ENCODE assay signal across 12 mouse cellular contexts in genomic region chr5:24984157-24984556, GRCm38 (mm10).
DNase-seq lines count a peak whose midpoint lies in the region; ATAC-seq and TF ChIP-seq lines count a peak whose summit lies in the region.
"Had no signal": no experiment of that assay in that cellular context is flagged by ENCODE, and none has a peak within 500 bp of the region (broad histone marks: within the 10 kb centered on the region; RNA-seq: fewer than 3 reads in every experiment).

No protein-coding gene starts in this region.

- 0 out of 2 replicates have a peak overlapping the region, but pooled peaks have one; percentile 12 for H3K9ac ChIP-seq in heart, postnatal 0 days (replicated peaks; ENCODE audit: low read depth, low read length)
- no peak overlapping the region for H3K9ac ChIP-seq in heart, adult 2 months (ENCODE audit: low read depth, low read length)
- no peak overlapping the region for H3K9ac ChIP-seq in midbrain, embryonic 14.5 days (replicated peaks; ENCODE audit: low read length)
- H3K9ac ChIP-seq in midbrain, embryonic 13.5 days (replicated peaks) = no peak overlapping the region
- no peak overlapping the region for H3K9ac ChIP-seq in midbrain, postnatal 0 days (replicated peaks; ENCODE audit: low read length, poor library complexity, severe bottlenecking)
- no peak overlapping the region for H3K9ac ChIP-seq in intestine, embryonic 15.5 days
- H3K9ac ChIP-seq: limb, embryonic 12.5 days; liver, embryonic 12.5 days; neural tube, embryonic 15.5 days had no signal

- peak overlapping the region; percentile 87 for H3K27ac ChIP-seq in heart, embryonic 10.5 days
- H3K27ac ChIP-seq in heart, postnatal 0 days (ENCODE audit: low read depth) = peak overlapping the region; percentile 93
- H3K27ac ChIP-seq in heart, adult 2 months = no peak overlapping the region
- H3K27ac ChIP-seq in midbrain, embryonic 14.5 days (replicated peaks; ENCODE audit: low read depth, low read length) = 0 out of 2 replicates have a peak overlapping the region, but pooled peaks have one; percentile 92
- no peak overlapping the region for H3K27ac ChIP-seq in midbrain, embryonic 13.5 days
- peak overlapping the region; percentile 96; the same call in 1 of the 2 replicates for H3K27ac ChIP-seq in midbrain, postnatal 0 days (ENCODE audit: low read depth, low read length)
- H3K27ac ChIP-seq in intestine, embryonic 15.5 days = no peak overlapping the region
- H3K27ac ChIP-seq: limb, embryonic 12.5 days; liver, embryonic 12.5 days had no signal

- H3K9me3 ChIP-seq in heart, embryonic 10.5 days = no peaks in the 10 kb centered on the region
- no peaks in the 10 kb centered on the region for H3K9me3 ChIP-seq in heart, postnatal 0 days (replicated peaks; ENCODE audit: control insufficient read depth, low read length)
- H3K9me3 ChIP-seq in midbrain, embryonic 14.5 days (ENCODE audit: control insufficient read depth, low read length) = no peaks in the 10 kb centered on the region
- H3K9me3 ChIP-seq in midbrain, embryonic 13.5 days = no peaks in the 10 kb centered on the region
- no peaks in the 10 kb centered on the region for H3K9me3 ChIP-seq in midbrain, postnatal 0 days (ENCODE audit: low read length)
- H3K9me3 ChIP-seq in intestine, embryonic 15.5 days = no peaks in the 10 kb centered on the region
- H3K9me3 ChIP-seq: limb, embryonic 12.5 days; liver, embryonic 12.5 days; neural tube, embryonic 15.5 days had no signal

- TF ChIP-seq EP300 in heart, postnatal 0 days (IDR thresholded peaks at IDR 0.05; ENCODE audit: low read depth) = no peak
- TF ChIP-seq EP300 in heart, adult 2 months (IDR thresholded peaks at IDR 0.05; ENCODE audit: insufficient read depth, low read depth, low read length) = no peak

- ATAC-seq in heart, postnatal 0 days (ENCODE audit: insufficient read depth, low read depth) = no peak
- ATAC-seq in midbrain, embryonic 14.5 days (ENCODE audit: low FRiP score, low TSS enrichment) = no peak
- no peak for ATAC-seq in midbrain, embryonic 13.5 days
- no peak for ATAC-seq in midbrain, postnatal 0 days (ENCODE audit: low FRiP score)
- ATAC-seq in intestine, embryonic 15.5 days = no peak
- ATAC-seq: inflammation-experienced regulatory T-cells, adult 6 months; liver, embryonic 12.5 days had no signal

- no peak overlapping the region for H3K4me3 ChIP-seq in heart, embryonic 10.5 days
- no peak overlapping the region for H3K4me3 ChIP-seq in heart, postnatal 0 days (ENCODE audit: low read depth, low read length)
- no peak overlapping the region for H3K4me3 ChIP-seq in heart, adult 2 months
- H3K4me3 ChIP-seq in midbrain, embryonic 14.5 days (replicated peaks; ENCODE audit: low read depth, low read length) = no peak overlapping the region
- H3K4me3 ChIP-seq in midbrain, embryonic 13.5 days (replicated peaks) = no peak overlapping the region
- H3K4me3 ChIP-seq in midbrain, postnatal 0 days (ENCODE audit: low read depth, low read length) = no peak overlapping the region
- no peak overlapping the region for H3K4me3 ChIP-seq in intestine, embryonic 15.5 days (replicated peaks)
- H3K4me3 ChIP-seq: limb, embryonic 12.5 days; liver, embryonic 12.5 days; neural tube, embryonic 15.5 days had no signal

- no peak for TF ChIP-seq POLR2A in heart, adult 2 months (IDR thresholded peaks at IDR 0.05; ENCODE audit: insufficient read depth, low read depth, low read length)

- no peaks in the 10 kb centered on the region for H3K79me2 ChIP-seq in heart, adult 2 months (replicated peaks; ENCODE audit: control insufficient read depth, insufficient read depth, low read length)

- no peak for TF ChIP-seq CTCF in heart, postnatal 0 days (IDR thresholded peaks at IDR 0.05; ENCODE audit: low read depth)
- no peak for TF ChIP-seq CTCF in heart, adult 2 months (IDR thresholded peaks at IDR 0.05)
- TF ChIP-seq CTCF in midbrain, postnatal 0 days (IDR thresholded peaks at IDR 0.05) = no peak

- no peaks in the 10 kb centered on the region for H3K27me3 ChIP-seq in heart, embryonic 10.5 days (ENCODE audit: insufficient read depth, poor library complexity, severe bottlenecking)
- H3K27me3 ChIP-seq in heart, postnatal 0 days (ENCODE audit: control insufficient read depth, insufficient read depth, low read length) = no peaks in the 10 kb centered on the region
- no peaks in the 10 kb centered on the region for H3K27me3 ChIP-seq in heart, adult 2 months (ENCODE audit: control insufficient read depth, insufficient read depth, low read length)
- no peaks in the 10 kb centered on the region for H3K27me3 ChIP-seq in midbrain, embryonic 14.5 days (ENCODE audit: control insufficient read depth, insufficient read depth, low read length)
- H3K27me3 ChIP-seq in midbrain, embryonic 13.5 days = no peaks in the 10 kb centered on the region
- no peaks in the 10 kb centered on the region for H3K27me3 ChIP-seq in midbrain, postnatal 0 days (ENCODE audit: insufficient read depth, low read length)
- H3K27me3 ChIP-seq in intestine, embryonic 15.5 days (replicated peaks) = no peaks in the 10 kb centered on the region
- H3K27me3 ChIP-seq: limb, embryonic 12.5 days; neural tube, embryonic 15.5 days had no signal

- intact Hi-C loops in heart, adult 2 months (cut with DNase I) = no loop called here

- 0 out of 2 replicates have a peak, but pooled peaks cover 2% of the 10 kb centered on the region for H3K36me3 ChIP-seq in heart, embryonic 10.5 days
- no peaks in the 10 kb centered on the region for H3K36me3 ChIP-seq in heart, postnatal 0 days (replicated peaks; ENCODE audit: control insufficient read depth, insufficient read depth, low read length)
- no peaks in the 10 kb centered on the region for H3K36me3 ChIP-seq in heart, adult 2 months (ENCODE audit: control insufficient read depth, insufficient read depth, low read length)
- H3K36me3 ChIP-seq in midbrain, embryonic 14.5 days (ENCODE audit: control insufficient read depth, insufficient read depth, low read length) = no peaks in the 10 kb centered on the region
- no peaks in the 10 kb centered on the region for H3K36me3 ChIP-seq in midbrain, embryonic 13.5 days
- H3K36me3 ChIP-seq in midbrain, postnatal 0 days (ENCODE audit: insufficient read depth, low read length) = no peaks in the 10 kb centered on the region
- no peaks in the 10 kb centered on the region for H3K36me3 ChIP-seq in intestine, embryonic 15.5 days
- H3K36me3 ChIP-seq: limb, embryonic 12.5 days; liver, embryonic 12.5 days; neural tube, embryonic 15.5 days had no signal

- DNase-seq in heart, embryonic 10.5 days (ENCODE audit: low spot score) = no peak
- DNase-seq in heart, adult 8-10 months (ENCODE audit: low spot score) = no peak
- no peak for DNase-seq in heart, postnatal 0 days (ENCODE audit: low spot score)
- no peak for DNase-seq in heart, adult 2 months
- DNase-seq in midbrain, embryonic 14.5 days = no peak
- DNase-seq in midbrain, postnatal 0 days (ENCODE audit: low spot score) = no peak

- H3K4me1 ChIP-seq in heart, embryonic 10.5 days = peaks cover 86% of the 10 kb centered on the region
- peaks cover 74% of the 10 kb centered on the region for H3K4me1 ChIP-seq in heart, postnatal 0 days (ENCODE audit: control insufficient read depth, insufficient read depth)
- peaks cover 16% of the 10 kb centered on the region for H3K4me1 ChIP-seq in heart, adult 2 months (ENCODE audit: control insufficient read depth, insufficient read depth, low read length)
- peaks cover 18% of the 10 kb centered on the region for H3K4me1 ChIP-seq in midbrain, embryonic 14.5 days (ENCODE audit: control insufficient read depth, insufficient read depth, low read length)
- peaks cover 24% of the 10 kb centered on the region for H3K4me1 ChIP-seq in midbrain, embryonic 13.5 days (replicated peaks)
- H3K4me1 ChIP-seq in midbrain, postnatal 0 days (ENCODE audit: insufficient read depth, low read length) = peaks cover 20% of the 10 kb centered on the region; the same call in 1 of the 2 replicates
- peaks cover 24% of the 10 kb centered on the region for H3K4me1 ChIP-seq in intestine, embryonic 15.5 days (replicated peaks)

- WGBS in heart, embryonic 10.5 days = 77% methylated on average over 1 of the region's 1 CpGs
- 42% methylated on average over 1 of the region's 1 CpGs for WGBS in heart, postnatal 0 days
- WGBS in heart, adult 2 months = 79% methylated on average over 1 of the region's 1 CpGs
- 69% methylated on average over 1 of the region's 1 CpGs for WGBS in midbrain, embryonic 14.5 days
- WGBS in midbrain, embryonic 13.5 days = 75% methylated on average over 1 of the region's 1 CpGs
- WGBS in midbrain, postnatal 0 days = 75% methylated on average over 1 of the region's 1 CpGs
- WGBS in intestine, embryonic 15.5 days = 82% methylated on average over 1 of the region's 1 CpGs

- no peak overlapping the region for H3K4me2 ChIP-seq in heart, postnatal 0 days (ENCODE audit: low read depth, low read length)
- no peak overlapping the region for H3K4me2 ChIP-seq in midbrain, embryonic 14.5 days (ENCODE audit: low read length)
- H3K4me2 ChIP-seq in midbrain, embryonic 13.5 days (replicated peaks) = no peak overlapping the region
- H3K4me2 ChIP-seq in midbrain, postnatal 0 days (ENCODE audit: low read depth, low read length, poor library complexity, severe bottlenecking) = no peak overlapping the region
- no peak overlapping the region for H3K4me2 ChIP-seq in intestine, embryonic 15.5 days (replicated peaks)
- H3K4me2 ChIP-seq: limb, embryonic 12.5 days; liver, embryonic 12.5 days; neural tube, embryonic 15.5 days had no signal

Comparison
In these comparisons a context has a peak if more than half of its experiments do, and no peak if none do; other contexts are left out.
1. H3K27ac ChIP-seq: peak in heart, embryonic 10.5 days (single experiment), heart, postnatal 0 days (single experiment), midbrain, embryonic 14.5 days (single experiment) and midbrain, postnatal 0 days (single experiment); none in heart, adult 2 months (single experiment), midbrain, embryonic 13.5 days (single experiment) and intestine, embryonic 15.5 days (single experiment).